Mouse (Mus musculus): Measurements from ENCODE around the gene Trpm5. TPM values are rescaled to one million over a fixed set of nuclear protein-coding genes. Genes with fewer than 3 reads are reported as not detected.
A peak's percentile ranks its signal among the peaks of the same experiment; 100 is the strongest.

Trpm5 gene
- polyA plus RNA-seq, 1 experiment from 2014 or later = 6.9 TPM

GRCm38 (mm10) chr7:143068316-143068881 lies 26.0 kb downstream of the Trpm5 start:
- H3K9me3 ChIP-seq (ENCODE audit: low read length) = no peaks in the 10 kb centered on the region
- H3K9ac ChIP-seq (replicated peaks; ENCODE audit: low read length) = peak overlapping the region; percentile 63
- peak overlapping the region; percentile 97 for H3K27ac ChIP-seq (ENCODE audit: low read length)
- WGBS = 43% methylated on average over 13 of the region's 13 CpGs
- no peaks in the 10 kb centered on the region for H3K27me3 ChIP-seq (ENCODE audit: insufficient read depth, low read length)
- peak; percentile 10 for ATAC-seq (ENCODE audit: low FRiP score, low TSS enrichment)
- peak overlapping the region; percentile 60 for H3K4me2 ChIP-seq (replicated peaks; ENCODE audit: low read depth, low read length)
- H3K4me1 ChIP-seq (ENCODE audit: insufficient read depth, low read length) = peaks cover 21% of the 10 kb centered on the region
- peak overlapping the region; percentile 39 for H3K4me3 ChIP-seq (ENCODE audit: low read length)
- peaks cover 49% of the 10 kb centered on the region for H3K36me3 ChIP-seq (ENCODE audit: insufficient read depth, low read length)

- H3K36me3 ChIP-seq (ENCODE audit: insufficient read depth, low read length) = peaks cover 54% of the 10 kb centered on the region
- peak overlapping the region; percentile 97 for H3K27ac ChIP-seq (ENCODE audit: low read length)
- peaks cover 21% of the 10 kb centered on the region for H3K4me1 ChIP-seq (ENCODE audit: insufficient read depth, low read length)
- no peaks in the 10 kb centered on the region for H3K27me3 ChIP-seq (ENCODE audit: insufficient read depth, low read length)
- no peak for ATAC-seq (ENCODE audit: low FRiP score, low TSS enrichment)
- 0 out of 2 replicates have a peak overlapping the region, but pooled peaks have one; percentile 63 for H3K9ac ChIP-seq (replicated peaks; ENCODE audit: low read length)
- H3K9me3 ChIP-seq (ENCODE audit: low read length) = no peaks in the 10 kb centered on the region
- H3K4me3 ChIP-seq (ENCODE audit: low read length) = peak overlapping the region; percentile 39; the same call in 1 of the 2 replicates
- H3K4me2 ChIP-seq (replicated peaks; ENCODE audit: low read depth, low read length) = peak overlapping the region; percentile 60; the same call in 1 of the 2 replicates
- 79% methylated on average over 3 of the region's 3 CpGs for WGBS
These were observed 26.5 kb downstream of the Trpm5 start for GRCm38 (mm10) chr7:143067897-143068296.

- peaks cover 58% of the 10 kb centered on the region for H3K36me3 ChIP-seq (ENCODE audit: insufficient read depth, low read length)
- H3K4me2 ChIP-seq (replicated peaks; ENCODE audit: low read depth, low read length) = no peak overlapping the region
- H3K4me1 ChIP-seq (ENCODE audit: insufficient read depth, low read length) = peaks cover 21% of the 10 kb centered on the region
- 0 out of 2 replicates have a peak overlapping the region, but pooled peaks have one; percentile 6 for H3K27ac ChIP-seq (ENCODE audit: low read length)
- H3K27me3 ChIP-seq (ENCODE audit: insufficient read depth, low read length) = no peaks in the 10 kb centered on the region
- WGBS = 74% methylated on average over 2 of the region's 2 CpGs
- H3K9ac ChIP-seq (replicated peaks; ENCODE audit: low read length) = no peak overlapping the region
- no peaks in the 10 kb centered on the region for H3K9me3 ChIP-seq (ENCODE audit: low read length)
- ATAC-seq (ENCODE audit: low FRiP score, low TSS enrichment) = no peak
- H3K4me3 ChIP-seq (ENCODE audit: low read length) = no peak overlapping the region
These were observed 27.0 kb downstream of the Trpm5 start for GRCm38 (mm10) chr7:143067469-143067868.

GRCm38 (mm10) chr7:143065692-143066091 lies 28.8 kb downstream of the Trpm5 start:
- Histone ChIP-seq H3K9me3 (ENCODE audit: low read length) (no peaks in the 10 kb centered on the region), H3K36me3 (ENCODE audit: insufficient read depth, low read length) (peaks cover 59% of the 10 kb centered on the region), H3K4me3 (ENCODE audit: low read length) (no peak overlapping the region), H3K27me3 (ENCODE audit: insufficient read depth, low read length) (no peaks in the 10 kb centered on the region), H3K4me2 (replicated peaks; ENCODE audit: low read depth, low read length) (no peak overlapping the region), H3K4me1 (ENCODE audit: insufficient read depth, low read length) (peaks cover 17% of the 10 kb centered on the region), H3K9ac (replicated peaks; ENCODE audit: low read length) (no peak overlapping the region), H3K27ac (ENCODE audit: low read length) (no peak overlapping the region)
- 93% methylated on average over 2 of the region's 2 CpGs for WGBS
- ATAC-seq (ENCODE audit: low FRiP score, low TSS enrichment) = no peak

GRCm38 (mm10) chr7:143064226-143064625 lies 30.2 kb downstream of the Trpm5 start:
- Histone ChIP-seq H3K36me3 (ENCODE audit: insufficient read depth, low read length) (peaks cover 59% of the 10 kb centered on the region), H3K9ac (replicated peaks; ENCODE audit: low read length) (no peak overlapping the region), H3K4me1 (ENCODE audit: insufficient read depth, low read length) (peaks cover 12% of the 10 kb centered on the region), H3K4me3 (ENCODE audit: low read length) (no peak overlapping the region), H3K4me2 (replicated peaks; ENCODE audit: low read depth, low read length) (no peak overlapping the region), H3K27me3 (ENCODE audit: insufficient read depth, low read length) (no peaks in the 10 kb centered on the region), H3K9me3 (ENCODE audit: low read length) (no peaks in the 10 kb centered on the region), H3K27ac (ENCODE audit: low read length) (no peak overlapping the region)
- whole genome bisulfite sequencing = 81% methylated on average over 6 of the region's 6 CpGs
- ATAC-seq (ENCODE audit: low FRiP score, low TSS enrichment) = no peak

GRCm38 (mm10) chr7:143062704-143063103 lies 31.7 kb downstream of the Trpm5 start:
- Histone ChIP-seq H3K27me3 (ENCODE audit: insufficient read depth, low read length) (no peaks in the 10 kb centered on the region), H3K4me3 (ENCODE audit: low read length) (no peak overlapping the region), H3K27ac (ENCODE audit: low read length) (no peak overlapping the region), H3K9me3 (ENCODE audit: low read length) (no peaks in the 10 kb centered on the region), H3K4me1 (ENCODE audit: insufficient read depth, low read length) (peaks cover 10% of the 10 kb centered on the region), H3K4me2 (replicated peaks; ENCODE audit: low read depth, low read length) (no peak overlapping the region), H3K36me3 (ENCODE audit: insufficient read depth, low read length) (peaks cover 51% of the 10 kb centered on the region), H3K9ac (replicated peaks; ENCODE audit: low read length) (no peak overlapping the region)
- WGBS = 79% methylated on average over 2 of the region's 2 CpGs
- ATAC-seq (ENCODE audit: low FRiP score, low TSS enrichment) = no peak

- peaks cover 19% of the 10 kb centered on the region for H3K36me3 ChIP-seq (ENCODE audit: insufficient read depth, low read length)
- 0 out of 2 replicates have a peak overlapping the region, but pooled peaks have one; percentile 6 for H3K4me2 ChIP-seq (replicated peaks; ENCODE audit: low read depth, low read length)
- no peaks in the 10 kb centered on the region for H3K27me3 ChIP-seq (ENCODE audit: insufficient read depth, low read length)
- no peak for ATAC-seq (ENCODE audit: low FRiP score, low TSS enrichment)
- H3K9me3 ChIP-seq (ENCODE audit: low read length) = no peaks in the 10 kb centered on the region
- peak overlapping the region; percentile 80; the same call in 1 of the 2 replicates for H3K27ac ChIP-seq (ENCODE audit: low read length)
- WGBS = 75% methylated on average over 5 of the region's 5 CpGs
- peaks cover 41% of the 10 kb centered on the region for H3K4me1 ChIP-seq (ENCODE audit: insufficient read depth, low read length)
- 0 out of 2 replicates have a peak overlapping the region, but pooled peaks have one; percentile 2 for H3K9ac ChIP-seq (replicated peaks; ENCODE audit: low read length)
- H3K4me3 ChIP-seq (ENCODE audit: low read length) = no peak overlapping the region
These were observed 35.1 kb downstream of the Trpm5 start for GRCm38 (mm10) chr7:143059202-143059870.

GRCm38 (mm10) chr7:143058221-143058697 lies 36.2 kb downstream of the Trpm5 start:
- Histone ChIP-seq H3K4me1 (ENCODE audit: insufficient read depth, low read length) (peaks cover 49% of the 10 kb centered on the region), H3K4me3 (ENCODE audit: low read length) (no peak overlapping the region), H3K27ac (ENCODE audit: low read length) (peak overlapping the region; percentile 80), H3K9ac (replicated peaks; ENCODE audit: low read length) (no peak overlapping the region), H3K9me3 (ENCODE audit: low read length) (no peaks in the 10 kb centered on the region), H3K4me2 (replicated peaks; ENCODE audit: low read depth, low read length) (peak overlapping the region; percentile 2; the same call in 1 of the 2 replicates), H3K27me3 (ENCODE audit: insufficient read depth, low read length) (no peaks in the 10 kb centered on the region), H3K36me3 (ENCODE audit: insufficient read depth, low read length) (peaks cover 9% of the 10 kb centered on the region)
- 53% methylated on average over 5 of the region's 5 CpGs for WGBS
- ATAC-seq (ENCODE audit: low FRiP score, low TSS enrichment) = peak; percentile 21; the same call in 1 of the 2 replicates

GRCm38 (mm10) chr7:143057667-143058220 lies 36.7 kb downstream of the Trpm5 start:
- H3K9me3 ChIP-seq (ENCODE audit: low read length) = no peaks in the 10 kb centered on the region
- ATAC-seq (ENCODE audit: low FRiP score, low TSS enrichment) = no peak
- H3K4me1 ChIP-seq (ENCODE audit: insufficient read depth, low read length) = peaks cover 49% of the 10 kb centered on the region
- H3K4me3 ChIP-seq (ENCODE audit: low read length) = no peak overlapping the region
- peaks cover 4% of the 10 kb centered on the region; the same call in 1 of the 2 replicates for H3K36me3 ChIP-seq (ENCODE audit: insufficient read depth, low read length)
- H3K9ac ChIP-seq (replicated peaks; ENCODE audit: low read length) = no peak overlapping the region
- WGBS = 74% methylated on average over 9 of the region's 9 CpGs
- peak overlapping the region; percentile 2; the same call in 1 of the 2 replicates for H3K4me2 ChIP-seq (replicated peaks; ENCODE audit: low read depth, low read length)
- no peaks in the 10 kb centered on the region for H3K27me3 ChIP-seq (ENCODE audit: insufficient read depth, low read length)
- H3K27ac ChIP-seq (ENCODE audit: low read length) = peak overlapping the region; percentile 80

Data from kidney, embryonic 16.5 days (tissue).